Mouse (Mus musculus): ENCODE measurements around the gene Scamp4.
"Not testable (repeated sequence)": the region's sequence is repeated elsewhere in the genome, so short reads cannot be mapped to it uniquely, and the experiment has no call there.

Gene Scamp4

GRCm38 (mm10) chr10:80649910-80650309 is 47.2 kb downstream of the Scamp4 start:
- in situ Hi-C loops (cut with MboI, MseI), result not testable (repeated sequence)

GRCm38 (mm10) chr10:80650392-80650791 is 47.7 kb downstream of the Scamp4 start:
- in situ Hi-C loops (cut with MboI, MseI), result no loop called here

- in situ Hi-C loops (cut with MboI, MseI), result no loop called here
Measured at GRCm38 (mm10) chr10:80653156-80653720, 50.6 kb downstream of the Scamp4 start.

- in situ Hi-C loops (cut with MboI, MseI), result no loop called here
Measured at GRCm38 (mm10) chr10:80654866-80655265, 52.2 kb downstream of the Scamp4 start.

- in situ Hi-C loops (cut with MboI, MseI), result no loop called here
Measured at GRCm38 (mm10) chr10:80655406-80656129, 52.9 kb downstream of the Scamp4 start.

GRCm38 (mm10) chr10:80656130-80656862 is 53.6 kb downstream of the Scamp4 start:
- in situ Hi-C loops (cut with MboI, MseI), result no loop called here

GRCm38 (mm10) chr10:80656863-80657623 is 54.4 kb downstream of the Scamp4 start, which contains the start of gene Btbd2:
Gene Btbd2 (minus strand): TSS chr10:80657071.
- in situ Hi-C loops (cut with MboI, MseI), result no loop called here

GRCm38 (mm10) chr10:80658194-80658840 is 55.6 kb downstream of the Scamp4 start:
- in situ Hi-C loops (cut with MboI, MseI), result no loop called here

- in situ Hi-C loops (cut with MboI, MseI), result no loop called here
Measured at GRCm38 (mm10) chr10:80658841-80659202, 56.1 kb downstream of the Scamp4 start.

- in situ Hi-C loops (cut with MboI, MseI), result no loop called here
Measured at GRCm38 (mm10) chr10:80659213-80659612, 56.5 kb downstream of the Scamp4 start.

GRCm38 (mm10) chr10:80661149-80661548 is 58.5 kb downstream of the Scamp4 start:
- in situ Hi-C loops (cut with MboI, MseI), result no loop called here

GRCm38 (mm10) chr10:80663485-80664196 is 61.0 kb downstream of the Scamp4 start:
- in situ Hi-C loops (cut with MboI, MseI), result no loop called here

- in situ Hi-C loops (cut with MboI, MseI), result no loop called here
Measured at GRCm38 (mm10) chr10:80664197-80665015, 61.7 kb downstream of the Scamp4 start.

- in situ Hi-C loops (cut with MboI, MseI), result no loop called here
Measured at GRCm38 (mm10) chr10:80665016-80665380, 62.3 kb downstream of the Scamp4 start.
